Mouse (Mus musculus): ENCODE measurements at regions not wholly inside any gene's neighbourhood (a gene's known extent, or its start where the extent isn't known, plus 50 kb on each side); places are given as distances from the start of the nearest gene placed in this dataset.

DNA sequence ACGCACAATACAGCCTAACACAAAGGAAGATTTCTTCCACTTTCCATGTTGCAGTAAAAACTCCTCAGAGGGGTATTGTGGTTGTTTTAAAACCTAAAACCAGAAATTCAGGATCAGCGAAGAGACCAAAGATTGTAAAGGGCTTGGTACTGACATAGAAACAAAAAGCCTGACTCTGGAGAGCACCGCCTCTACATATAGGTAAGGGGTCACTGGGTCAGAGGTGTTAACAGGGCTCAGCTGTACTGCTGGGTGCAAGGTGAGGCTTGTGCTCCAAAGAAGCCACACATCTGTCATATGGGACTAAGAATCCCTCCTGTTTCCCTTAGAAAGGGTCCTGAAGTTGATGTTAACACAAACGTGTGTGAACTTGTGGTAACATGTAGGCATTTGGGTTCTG is 420.7 kb upstream of the Gm26657 start:
- WGBS: 77% methylated on average over 4 of the region's 4 CpGs
- no peak overlapping the region for H3K4me2 ChIP-seq (replicated peaks)
- H3K27me3 ChIP-seq: no peaks in the 10 kb centered on the region
- no peaks in the 10 kb centered on the region for H3K9me3 ChIP-seq
- ATAC-seq (replicated peaks): no peak
- no peak overlapping the region for H3K27ac ChIP-seq (replicated peaks)
- H3K36me3 ChIP-seq: no peaks in the 10 kb centered on the region
- H3K4me3 ChIP-seq: no peak overlapping the region
- H3K9ac ChIP-seq (replicated peaks): no peak overlapping the region
- H3K4me1 ChIP-seq: no peaks in the 10 kb centered on the region

- Histone ChIP-seq H3K4me3 (no peak overlapping the region), H3K4me1 (no peaks in the 10 kb centered on the region), H3K9ac (replicated peaks) (no peak overlapping the region), H3K4me2 (replicated peaks) (no peak overlapping the region), H3K27ac (replicated peaks) (no peak overlapping the region), H3K36me3 (no peaks in the 10 kb centered on the region), H3K27me3 (no peaks in the 10 kb centered on the region), H3K9me3 (no peaks in the 10 kb centered on the region)
- 83% methylated on average over 6 of the region's 6 CpGs for WGBS
- ATAC-seq (replicated peaks): no peak
These were observed 434.1 kb upstream of the Gm26657 start for GRCm38 (mm10) chr4:56305664-56306330.

DNA sequence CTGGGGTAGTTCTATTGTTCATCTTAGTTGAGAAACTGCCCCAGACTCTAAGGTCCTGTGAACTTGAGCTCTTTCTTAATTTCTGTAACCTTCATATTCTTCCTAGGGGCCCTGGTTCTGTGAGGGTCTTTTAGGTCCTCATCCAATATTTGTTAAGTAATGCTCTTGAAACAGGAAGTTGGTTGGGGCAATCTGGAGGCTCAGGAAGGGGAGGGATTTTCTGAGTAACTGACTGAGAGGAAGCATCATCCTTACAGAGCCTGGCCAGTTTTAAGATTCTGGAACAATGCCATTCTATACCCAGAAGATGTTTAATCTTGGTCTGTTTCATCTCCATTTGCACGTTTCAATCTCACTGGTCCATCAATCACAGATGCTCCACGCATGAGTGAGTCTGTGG is 435.6 kb upstream of the Gm26657 start:
- Histone ChIP-seq H3K27me3 (no peaks in the 10 kb centered on the region), H3K4me1 (no peaks in the 10 kb centered on the region), H3K36me3 (no peaks in the 10 kb centered on the region), H3K27ac (replicated peaks) (no peak overlapping the region), H3K4me2 (replicated peaks) (no peak overlapping the region), H3K9me3 (no peaks in the 10 kb centered on the region), H3K4me3 (no peak overlapping the region), H3K9ac (replicated peaks) (no peak overlapping the region)
- no peak for ATAC-seq (replicated peaks)
- WGBS: 38% methylated on average over 2 of the region's 2 CpGs

DNA sequence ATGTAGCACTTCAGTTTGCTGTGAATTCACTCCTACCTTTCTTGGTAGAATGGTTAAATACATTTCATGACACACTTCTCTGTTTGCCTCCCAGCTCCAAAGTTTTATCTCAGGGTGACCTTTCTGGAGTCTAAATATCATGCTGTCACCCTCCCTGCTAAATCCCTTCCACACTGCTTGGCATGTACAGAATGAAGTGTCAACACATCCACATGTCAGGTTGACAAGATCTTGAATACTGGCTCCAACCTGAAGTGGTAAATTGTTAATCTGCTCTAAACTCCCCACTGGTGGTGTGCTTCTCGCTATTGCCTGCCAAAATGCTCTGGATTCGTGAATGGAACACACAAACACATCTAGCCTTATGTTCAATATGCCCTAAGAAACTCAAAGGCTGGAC is 451.9 kb upstream of the Gm26657 start:
- ATAC-seq (replicated peaks): no peak
- H3K9me3 ChIP-seq: no peaks in the 10 kb centered on the region
- H3K36me3 ChIP-seq: no peaks in the 10 kb centered on the region
- H3K4me1 ChIP-seq: no peaks in the 10 kb centered on the region
- no peak overlapping the region for H3K4me2 ChIP-seq (replicated peaks)
- WGBS: 44% methylated on average over 2 of the region's 2 CpGs
- H3K27me3 ChIP-seq: no peaks in the 10 kb centered on the region
- no peak overlapping the region for H3K4me3 ChIP-seq
- H3K9ac ChIP-seq (replicated peaks): no peak overlapping the region
- no peak overlapping the region for H3K27ac ChIP-seq (replicated peaks)

DNA sequence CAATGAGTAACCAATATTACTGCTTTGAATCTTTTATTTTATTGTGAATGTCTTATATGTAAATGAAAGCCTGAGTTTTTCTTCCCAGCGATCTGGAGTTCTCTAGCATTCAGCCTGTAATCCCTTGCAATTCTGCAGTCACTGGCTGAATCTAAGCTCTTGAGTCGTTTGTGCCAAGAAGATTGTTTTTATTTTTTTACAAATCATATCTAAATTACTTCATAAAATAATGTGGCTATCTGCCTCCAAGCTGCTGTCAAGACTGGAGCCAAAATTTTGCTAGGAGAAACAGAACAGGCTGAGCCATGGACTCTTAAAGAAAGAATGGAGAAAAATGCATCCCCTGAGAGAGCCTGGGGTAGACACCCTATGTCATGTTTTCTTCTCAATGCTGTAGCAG is 455.4 kb upstream of the Gm26657 start:
- Histone ChIP-seq H3K9ac (replicated peaks) (no peak overlapping the region), H3K27me3 (no peaks in the 10 kb centered on the region), H3K4me1 (no peaks in the 10 kb centered on the region), H3K9me3 (no peaks in the 10 kb centered on the region), H3K4me2 (replicated peaks) (no peak overlapping the region), H3K27ac (replicated peaks) (no peak overlapping the region), H3K4me3 (no peak overlapping the region), H3K36me3 (no peaks in the 10 kb centered on the region)
- WGBS: 56% methylated on average over 2 of the region's 2 CpGs
- ATAC-seq (replicated peaks): no peak

GRCm38 (mm10) chr4:56275836-56276235 is 464.0 kb upstream of the Gm26657 start:
- Histone ChIP-seq H3K27ac (replicated peaks) (no peak overlapping the region), H3K4me3 (no peak overlapping the region), H3K27me3 (no peaks in the 10 kb centered on the region), H3K4me1 (no peaks in the 10 kb centered on the region), H3K9me3 (no peaks in the 10 kb centered on the region), H3K4me2 (replicated peaks) (no peak overlapping the region), H3K9ac (replicated peaks) (no peak overlapping the region), H3K36me3 (no peaks in the 10 kb centered on the region)
- no peak for ATAC-seq (replicated peaks)
- 58% methylated on average over 3 of the region's 3 CpGs for WGBS

DNA sequence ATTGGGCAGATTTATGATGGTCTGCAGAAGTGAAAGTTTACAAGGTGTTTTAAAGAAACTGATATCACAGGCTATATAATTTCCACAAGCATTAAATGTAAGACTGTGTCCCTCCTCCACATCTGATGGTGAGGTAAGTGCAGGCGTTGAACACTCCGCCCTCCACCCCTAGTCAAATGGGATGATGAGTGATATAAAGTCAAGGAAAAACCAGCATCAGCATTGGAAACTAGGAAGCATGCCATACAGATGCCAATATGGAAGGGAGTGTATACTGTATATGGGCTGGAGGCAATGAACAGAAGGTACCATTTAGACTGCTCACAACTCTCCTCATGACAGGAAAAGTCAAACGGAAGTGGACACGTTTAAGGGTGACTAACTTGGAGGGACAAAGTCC is 468.5 kb upstream of the Gm26657 start:
- no peak overlapping the region for H3K9ac ChIP-seq (replicated peaks)
- 94% methylated on average over 4 of the region's 4 CpGs for WGBS
- H3K27me3 ChIP-seq: no peaks in the 10 kb centered on the region
- no peak overlapping the region for H3K27ac ChIP-seq (replicated peaks)
- ATAC-seq (replicated peaks): no peak
- H3K4me3 ChIP-seq: no peak overlapping the region
- H3K4me2 ChIP-seq (replicated peaks): no peak overlapping the region
- H3K36me3 ChIP-seq: no peaks in the 10 kb centered on the region
- H3K4me1 ChIP-seq: no peaks in the 10 kb centered on the region
- H3K9me3 ChIP-seq: no peaks in the 10 kb centered on the region

DNA sequence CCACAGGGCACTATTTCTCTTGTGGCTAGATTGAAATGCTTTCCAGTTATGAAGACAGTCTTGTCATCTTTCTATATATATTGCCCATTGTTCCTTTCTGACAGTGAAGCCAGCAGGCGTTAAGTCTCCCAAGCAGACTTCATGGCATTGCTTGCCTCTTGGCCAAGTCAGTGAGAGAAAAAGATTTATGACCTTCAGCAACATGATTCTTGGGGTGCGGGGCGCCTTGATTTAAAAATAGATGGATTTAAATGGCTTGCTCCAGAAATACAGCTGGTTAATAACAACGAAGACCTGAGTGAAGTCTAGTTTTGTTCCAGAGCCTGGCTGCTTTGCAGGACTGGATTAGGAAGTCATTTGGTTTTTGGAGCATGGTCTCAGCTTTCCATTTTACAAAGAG is 475.2 kb upstream of the Gm26657 start:
- ATAC-seq (replicated peaks): no peak
- 91% methylated on average over 4 of the region's 4 CpGs for WGBS
- H3K4me1 ChIP-seq: no peaks in the 10 kb centered on the region
- H3K4me3 ChIP-seq: no peak overlapping the region
- H3K4me2 ChIP-seq (replicated peaks): no peak overlapping the region
- H3K9me3 ChIP-seq: no peaks in the 10 kb centered on the region
- H3K27ac ChIP-seq (replicated peaks): no peak overlapping the region
- no peaks in the 10 kb centered on the region for H3K27me3 ChIP-seq
- H3K36me3 ChIP-seq: no peaks in the 10 kb centered on the region
- H3K9ac ChIP-seq (replicated peaks): no peak overlapping the region

- no peaks in the 10 kb centered on the region for H3K27me3 ChIP-seq
- H3K4me3 ChIP-seq: no peak overlapping the region
- no peaks in the 10 kb centered on the region for H3K4me1 ChIP-seq
- no peak overlapping the region for H3K27ac ChIP-seq (replicated peaks)
- H3K4me2 ChIP-seq (replicated peaks): no peak overlapping the region
- H3K9ac ChIP-seq (replicated peaks): no peak overlapping the region
- no peak for ATAC-seq (replicated peaks)
- H3K36me3 ChIP-seq: no peaks in the 10 kb centered on the region
- no peaks in the 10 kb centered on the region for H3K9me3 ChIP-seq
These were observed 476.0 kb upstream of the Gm26657 start for GRCm38 (mm10) chr4:56263822-56264221.

DNA sequence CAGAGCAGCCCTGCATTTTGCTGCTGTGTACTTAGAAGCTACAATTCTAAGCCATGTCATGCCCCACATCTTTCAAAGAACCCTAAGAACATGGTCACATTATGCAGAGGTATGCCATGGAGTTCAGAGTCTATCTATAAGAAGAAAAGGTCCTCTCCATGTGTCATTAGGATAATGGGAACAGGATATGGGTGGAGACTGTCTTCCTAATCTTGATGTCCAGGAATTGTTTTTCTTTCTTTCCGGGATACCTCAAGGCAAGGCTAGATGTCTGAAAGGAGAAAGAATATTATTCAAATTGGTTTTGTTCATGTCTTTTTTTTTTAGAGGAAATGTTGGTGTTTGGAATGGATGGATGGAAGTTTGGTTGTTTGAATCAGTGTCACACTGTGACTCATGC is 477.3 kb upstream of the Gm26657 start:
- ATAC-seq (replicated peaks): no peak
- Histone ChIP-seq H3K4me2 (replicated peaks) (no peak overlapping the region), H3K27ac (replicated peaks) (no peak overlapping the region), H3K27me3 (no peaks in the 10 kb centered on the region), H3K9ac (replicated peaks) (no peak overlapping the region), H3K36me3 (no peaks in the 10 kb centered on the region), H3K4me3 (no peak overlapping the region), H3K4me1 (no peaks in the 10 kb centered on the region), H3K9me3 (no peaks in the 10 kb centered on the region)
- 92% methylated on average over 1 of the region's 1 CpGs for WGBS

DNA sequence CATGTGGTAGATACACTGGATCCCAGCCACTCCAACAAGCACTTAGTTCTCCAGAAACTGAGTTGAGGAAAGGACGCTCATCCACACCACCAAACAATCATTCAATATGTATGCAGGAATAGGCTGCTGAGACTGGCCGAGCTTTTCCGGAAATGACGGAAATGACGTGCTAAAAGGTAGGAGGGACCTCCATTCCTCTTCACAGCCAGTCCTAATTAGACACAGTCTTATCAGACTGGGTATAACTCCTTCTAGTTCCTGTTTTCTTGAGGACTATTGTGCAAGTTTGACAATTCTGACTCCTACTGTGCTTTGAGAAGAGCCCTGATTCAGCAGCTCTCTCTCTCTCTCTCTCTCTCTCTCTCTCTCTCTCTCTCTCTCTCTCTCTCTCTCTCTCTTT is 477.9 kb upstream of the Gm26657 start:
- Histone ChIP-seq H3K4me2 (replicated peaks) (no peak overlapping the region), H3K36me3 (no peaks in the 10 kb centered on the region), H3K9me3 (no peaks in the 10 kb centered on the region), H3K9ac (replicated peaks) (no peak overlapping the region), H3K27me3 (no peaks in the 10 kb centered on the region), H3K4me3 (no peak overlapping the region), H3K4me1 (no peaks in the 10 kb centered on the region), H3K27ac (replicated peaks) (no peak overlapping the region)
- no peak for ATAC-seq (replicated peaks)
- WGBS: 90% methylated on average over 5 of the region's 5 CpGs

- 48% methylated on average over 1 of the region's 1 CpGs for WGBS
- H3K36me3 ChIP-seq: no peaks in the 10 kb centered on the region
- no peak overlapping the region for H3K27ac ChIP-seq (replicated peaks)
- no peaks in the 10 kb centered on the region for H3K4me1 ChIP-seq
- no peaks in the 10 kb centered on the region for H3K27me3 ChIP-seq
- H3K4me2 ChIP-seq (replicated peaks): no peak overlapping the region
- no peak overlapping the region for H3K9ac ChIP-seq (replicated peaks)
- ATAC-seq (replicated peaks): no peak
- H3K9me3 ChIP-seq: no peaks in the 10 kb centered on the region
- H3K4me3 ChIP-seq: no peak overlapping the region
These were observed 487.5 kb upstream of the Gm26657 start for GRCm38 (mm10) chr4:56252375-56252774.

DNA sequence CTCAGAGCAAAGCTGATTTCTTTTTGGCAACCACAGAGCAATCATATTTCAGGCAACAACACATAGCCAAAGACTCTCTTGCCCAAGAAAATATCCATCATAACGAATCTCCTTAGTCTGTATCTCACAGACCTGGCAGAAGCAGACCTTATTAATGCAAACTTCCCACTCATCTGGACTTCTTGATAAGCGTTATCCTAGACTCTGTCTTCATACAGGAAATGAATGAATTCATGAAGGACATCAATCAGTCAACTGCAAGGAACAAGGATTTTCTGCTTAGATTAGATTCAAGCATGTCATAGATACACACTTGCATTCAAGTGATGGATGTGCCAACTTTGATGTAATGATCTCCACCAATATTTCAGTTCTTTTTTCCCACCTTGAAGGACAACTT is 488.1 kb upstream of the Gm26657 start:
- Histone ChIP-seq H3K9ac (replicated peaks) (no peak overlapping the region), H3K4me2 (replicated peaks) (no peak overlapping the region), H3K36me3 (no peaks in the 10 kb centered on the region), H3K27ac (replicated peaks) (no peak overlapping the region), H3K4me3 (no peak overlapping the region), H3K9me3 (no peaks in the 10 kb centered on the region), H3K27me3 (no peaks in the 10 kb centered on the region), H3K4me1 (no peaks in the 10 kb centered on the region)
- 80% methylated on average over 2 of the region's 2 CpGs for WGBS
- no peak for ATAC-seq (replicated peaks)
